Comparison of ENCODE assay signal across 21 mouse cellular contexts in genomic region chr6:50505531-50505930, GRCm38 (mm10).
"Had no signal": no experiment of that assay in that cellular context is flagged by ENCODE, and none has a peak within 500 bp of the region (broad histone marks: within the 10 kb centered on the region; RNA-seq: fewer than 3 reads in every experiment).

No protein-coding gene starts in this region.

- ATAC-seq: inflammation-experienced regulatory T-cells, adult 6 months; intestine, embryonic 16.5 days; midbrain, embryonic 13.5 days; midbrain, embryonic 16.5 days had no signal

- DNase-seq: kidney, adult 18-20 months; kidney, postnatal 10 days; kidney, postnatal 36 days; layer of hippocampus, postnatal 36 days; lung, adult 18-20 months; lung, postnatal 10 days; lung, postnatal 36 days; retina, postnatal 1 day; right cerebral cortex, postnatal 25 days; spleen, adult 18-20 months; thymus, adult 2 months; thymus, postnatal 25 days had no signal

- H3K36me3 ChIP-seq: lung, embryonic 15.5 days; midbrain, embryonic 13.5 days; neural tube, embryonic 13.5 days had no signal

- H3K9me3 ChIP-seq: lung, embryonic 15.5 days; midbrain, embryonic 13.5 days; neural tube, embryonic 13.5 days had no signal

- H3K27ac ChIP-seq: left cerebral cortex, adult 2 months; lung, embryonic 15.5 days; midbrain, embryonic 13.5 days; neural tube, embryonic 13.5 days; stomach, postnatal 0 days had no signal

- H3K4me1 ChIP-seq: lung, embryonic 15.5 days; midbrain, embryonic 13.5 days; neural tube, embryonic 13.5 days had no signal

- H3K9ac ChIP-seq: lung, embryonic 15.5 days; midbrain, embryonic 13.5 days; neural tube, embryonic 13.5 days had no signal

- H3K4me3 ChIP-seq: left cerebral cortex, adult 2 months; lung, embryonic 15.5 days; midbrain, embryonic 13.5 days; myocyte; neural tube, embryonic 13.5 days had no signal

- H3K27me3 ChIP-seq: lung, embryonic 15.5 days; midbrain, embryonic 13.5 days; neural tube, embryonic 13.5 days had no signal

- H3K4me2 ChIP-seq: lung, embryonic 15.5 days; midbrain, embryonic 13.5 days; neural tube, embryonic 13.5 days had no signal
